Mouse (Mus musculus) brain, adult 2 months (tissue): ENCODE measurements around the gene Rtp2.

Experiments
- DNase-seq: peaks from one replicate; pipeline ENCODE4 v3.0.0; 2011; ENCODE audit warnings: low read depth, low spot score

Gene Rtp2

GRCm38 (mm10) chr16:23890636-23891035, 41.6 kb downstream of the Rtp2 start, which contains the start of gene Sst:
Sst (minus strand) TSS chr16:23890958.
- DNase-seq, result no peak

- no peak for DNase-seq
Observed at GRCm38 (mm10) chr16:23890151-23890550, 42.0 kb downstream of the Rtp2 start.

- no peak for DNase-seq
Observed at GRCm38 (mm10) chr16:23887910-23888579, 44.1 kb downstream of the Rtp2 start.

- peak; percentile 28 for DNase-seq
Observed at GRCm38 (mm10) chr16:23885098-23885497, 47.1 kb downstream of the Rtp2 start.
